Mouse (Mus musculus) hindbrain, postnatal 0 days (tissue): ENCODE measurements around the gene Pias4. TPM values are rescaled to one million over a fixed set of nuclear protein-coding genes. Genes with fewer than 3 reads are reported as not detected.

ENCODE experiments used
- ATAC-seq: fragments of 200-750 bp; cut with Nextera tagmentation; 2 replicates; pipeline ENCODE4 v1.8.0; 2017; ENCODE audit warnings: mild to moderate bottlenecking, moderate TSS enrichment, moderate library complexity
- DNase-seq: peaks from one replicate; pipeline ENCODE4 v3.0.0-alpha.2; 2015; ENCODE audit warnings: low spot score
- H3K27ac ChIP-seq: fragments of 300-500 bp; sonication (generic); 2 replicates; pipeline ENCODE4 v1.5.1; 2014; ENCODE audit warnings: mild to moderate bottlenecking
- H3K27me3 ChIP-seq: fragments of 300-500 bp; sonication (generic); 2 replicates; pipeline ENCODE4 v1.6.1; 2014; ENCODE audit warnings: low read length, mixed read lengths; ENCODE audit not compliant: insufficient read depth
- H3K36me3 ChIP-seq: fragments of 300-500 bp; sonication (generic); 2 replicates; pipeline ENCODE4 v1.6.1; 2014; ENCODE audit warnings: low read length, mixed read lengths; ENCODE audit not compliant: insufficient read depth
- H3K4me1 ChIP-seq: fragments of 300-500 bp; sonication (generic); 2 replicates; pipeline ENCODE4 v1.6.1; 2014; ENCODE audit warnings: antibody characterized with exemption, low read length, mixed read lengths; ENCODE audit not compliant: insufficient read depth
- H3K4me2 ChIP-seq: fragments of 300-500 bp; sonication (generic); 2 replicates; pipeline ENCODE4 v1.6.1; 2014; ENCODE audit warnings: low read depth, mild to moderate bottlenecking, low read length, moderate library complexity, mixed read lengths
- H3K4me3 ChIP-seq: fragments of 300-500 bp; sonication (generic); 2 replicates; pipeline ENCODE4 v1.5.1; 2014; ENCODE audit warnings: low read length
- H3K9ac ChIP-seq: fragments of 300-500 bp; sonication (generic); replicated peaks from 2 replicates; pipeline ENCODE4 v1.6.1; 2014; ENCODE audit warnings: mild to moderate bottlenecking, low read length, moderate library complexity, mixed read lengths
- H3K9me3 ChIP-seq: fragments of 300-500 bp; sonication (generic); 2 replicates; pipeline ENCODE4 v1.6.1; 2016; ENCODE audit warnings: low read length, mixed read lengths
- CTCF ChIP-seq: IDR thresholded peaks from 2 replicates; pipeline ENCODE4 v1.5.1; 2016; ENCODE audit warnings: antibody characterized with exemption, control low read depth, low read depth
- WGBS: fragments of 180-500 bp; shearing (Covaris S2); extraction: QIAGEN DNeasy Blood & Tissue Kit; methylation state at CpG from one replicate; pipeline ENCODE4 v1.1.7; 2014; 5-methylcytosine and 5-hydroxymethylcytosine counted together
- polyA plus RNA-seq: library from polyadenylated mRNA; unstranded; fragments of >200 nt; fragmentation: Nextera tagmentation; extraction: Ambion mirVana; gene quantifications from 2 replicates; pipeline ENCODE4 v1.2.1, GENCODE M21; 2015
- total RNA-seq: library from RNA; depleted of rRNA; stranded (reverse); fragments of >200 nt; gene quantifications from 2 replicates; pipeline ENCODE4 v1.2.3, GENCODE M21; 2014

Gene Pias4
- total and polyA plus RNA-seq, 2 experiments from 2014 or later: 32.0 to 33.9 TPM

DNA sequence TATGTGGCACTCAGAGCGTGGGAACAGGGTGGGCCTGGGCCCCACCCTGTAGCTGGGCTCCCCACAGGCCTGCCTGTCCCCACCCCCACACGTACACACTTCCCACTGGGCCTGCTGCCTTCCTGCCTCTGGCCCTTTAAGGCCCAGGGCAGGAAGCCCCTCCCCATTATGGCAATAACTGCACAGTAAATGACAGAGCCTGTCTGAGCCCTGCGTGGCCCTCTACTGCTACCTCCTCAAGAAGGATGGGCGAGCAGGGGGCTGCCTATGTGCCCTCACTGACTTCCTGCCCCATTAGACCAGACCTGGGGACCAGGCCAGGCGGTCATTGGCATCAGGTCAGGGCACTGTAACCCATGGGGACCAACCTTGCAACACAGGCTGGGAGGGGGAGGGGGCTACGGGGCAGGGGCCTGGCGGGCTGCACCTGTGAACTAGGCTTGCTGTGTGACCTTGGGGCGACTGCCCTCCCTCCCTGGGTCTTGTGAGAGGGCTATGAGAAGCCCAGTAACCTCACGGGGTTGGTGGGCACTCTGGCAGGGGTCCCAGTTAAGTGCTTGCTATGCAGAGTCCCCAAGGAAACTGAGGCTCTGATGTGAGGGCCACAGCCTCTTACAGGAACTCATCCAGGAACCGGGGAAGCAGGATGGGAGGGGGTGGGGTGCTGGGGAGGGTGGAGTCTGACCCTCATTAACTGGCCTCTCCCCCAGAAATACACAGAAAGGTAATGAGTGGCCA, 26.8 kb downstream of the Pias4 start:
- Histone ChIP-seq H3K4me1 (peaks cover 22% of the 10 kb centered on the region), H3K36me3 (peaks cover 19% of the 10 kb centered on the region), H3K4me3 (peak overlapping the region; percentile 11), H3K4me2 (peak overlapping the region; percentile 68), H3K9ac (peak overlapping the region; percentile 44; the same call in 1 of the 2 replicates), H3K9me3 (no peaks in the 10 kb centered on the region), H3K27ac (0 out of 2 replicates have a peak overlapping the region, but pooled peaks have one; percentile 1), H3K27me3 (no peaks in the 10 kb centered on the region)
- ATAC-seq: no peak
- TF ChIP-seq CTCF: no peak
- 50% methylated on average over 10 of the region's 10 CpGs for WGBS
- DNase-seq: no peak

DNA sequence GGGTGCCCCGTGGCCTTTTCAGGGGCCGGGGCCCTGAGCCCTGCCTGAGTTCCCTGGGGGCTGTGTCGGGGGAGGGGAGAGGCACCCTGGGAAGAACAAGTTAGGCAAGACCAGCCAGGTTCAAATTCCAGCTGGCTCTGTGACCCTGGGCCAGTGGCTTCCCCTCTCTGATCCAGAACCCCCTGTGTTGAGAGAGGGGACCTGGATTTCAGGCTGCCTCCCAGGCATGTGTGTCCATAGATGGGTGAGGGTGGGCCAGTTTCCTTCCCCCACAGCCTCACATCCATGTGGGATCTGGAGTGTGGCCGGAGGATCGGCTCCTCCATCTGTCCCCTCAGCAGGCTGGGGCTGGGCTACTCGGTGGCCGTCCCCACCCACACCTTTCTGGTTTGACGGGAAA, 27.7 kb downstream of the Pias4 start:
- 0 out of 2 replicates have a peak overlapping the region, but pooled peaks have one; percentile 2 for H3K4me3 ChIP-seq
- peaks cover 25% of the 10 kb centered on the region for H3K4me1 ChIP-seq
- peak overlapping the region; percentile 68 for H3K4me2 ChIP-seq
- peaks cover 13% of the 10 kb centered on the region for H3K36me3 ChIP-seq
- no peaks in the 10 kb centered on the region; the same call in 1 of the 2 replicates for H3K27me3 ChIP-seq
- ATAC-seq (no peak), DNase-seq (no peak)
- no peak for TF ChIP-seq CTCF
- no peaks in the 10 kb centered on the region for H3K9me3 ChIP-seq
- no peak overlapping the region for H3K27ac ChIP-seq
- WGBS: 30% methylated on average over 8 of the region's 8 CpGs
- H3K9ac ChIP-seq: 0 out of 2 replicates have a peak overlapping the region, but pooled peaks have one; percentile 96

DNA sequence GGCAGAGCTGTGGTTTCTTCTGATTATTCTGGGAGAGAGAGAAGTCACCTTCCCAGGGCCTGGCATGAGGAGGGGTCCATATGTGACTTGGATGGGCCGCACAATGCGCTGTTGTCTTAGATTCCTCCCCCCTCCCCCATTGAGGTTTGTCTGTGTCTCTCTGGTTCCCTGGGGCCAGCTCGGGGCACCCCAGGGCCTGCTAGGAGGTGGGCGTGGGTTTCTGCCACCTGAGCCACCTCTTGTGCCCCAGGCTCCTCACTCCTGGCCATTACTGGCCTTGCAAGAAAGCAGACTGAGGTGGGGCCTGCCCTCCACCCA, 28.2 kb downstream of the Pias4 start:
- 72% methylated on average over 4 of the region's 4 CpGs for WGBS
- peaks cover 25% of the 10 kb centered on the region for H3K4me1 ChIP-seq
- no peak for TF ChIP-seq CTCF
- H3K27ac ChIP-seq: no peak overlapping the region
- peaks cover under 1% of the 10 kb centered on the region for H3K27me3 ChIP-seq
- ATAC-seq (no peak), DNase-seq (no peak)
- H3K9ac ChIP-seq: peak overlapping the region; percentile 96; the same call in 1 of the 2 replicates
- H3K36me3 ChIP-seq: peaks cover 8% of the 10 kb centered on the region
- H3K9me3 ChIP-seq: no peaks in the 10 kb centered on the region
- H3K4me3 ChIP-seq: 0 out of 2 replicates have a peak overlapping the region, but pooled peaks have one; percentile 2
- H3K4me2 ChIP-seq: peak overlapping the region; percentile 68

- 58% methylated on average over 11 of the region's 11 CpGs for WGBS
- Histone ChIP-seq H3K27me3 (peaks cover 6% of the 10 kb centered on the region), H3K9me3 (no peaks in the 10 kb centered on the region), H3K4me3 (peak overlapping the region; percentile 94), H3K4me1 (peaks cover 25% of the 10 kb centered on the region), H3K9ac (peak overlapping the region; percentile 96), H3K4me2 (peak overlapping the region; percentile 68), H3K27ac (peak overlapping the region; percentile 77), H3K36me3 (peaks cover 3% of the 10 kb centered on the region; the same call in 1 of the 2 replicates)
- ATAC-seq: no peak
- TF ChIP-seq CTCF: no peak
- no peak for DNase-seq
Measured at GRCm38 (mm10) chr10:81138821-81139528, 28.7 kb downstream of the Pias4 start.

DNA sequence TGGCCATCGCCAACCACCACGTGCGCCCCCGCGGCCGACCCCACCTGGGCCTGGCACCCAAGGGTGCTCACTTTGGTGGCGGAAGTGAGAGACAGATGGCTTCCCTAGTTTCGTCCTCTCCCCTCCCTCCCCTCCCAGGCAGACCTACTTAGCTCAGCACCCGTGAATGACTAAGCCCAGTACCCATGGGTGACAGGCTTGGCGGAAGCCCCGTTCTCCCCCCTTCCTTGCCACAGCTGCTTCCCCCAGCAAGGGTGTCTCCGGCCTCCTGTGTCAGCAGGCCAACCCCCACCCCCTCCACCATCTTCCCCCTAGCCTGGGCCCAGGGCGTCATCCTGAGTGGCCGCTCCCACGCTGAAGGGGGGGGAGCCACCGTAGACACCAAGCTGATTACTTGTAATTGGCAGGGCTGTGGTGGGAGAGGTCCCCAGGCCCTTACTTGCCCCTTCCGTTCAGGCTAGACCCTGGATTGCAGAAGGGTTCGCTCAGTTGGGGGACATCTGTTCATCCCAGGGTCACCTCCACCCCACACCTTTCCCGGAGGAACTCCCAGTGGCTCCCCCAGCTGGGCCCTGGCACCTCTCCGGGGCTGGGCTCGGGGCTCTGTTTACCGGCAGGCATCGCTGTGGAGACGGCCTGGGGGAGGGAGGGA, 29.5 kb downstream of the Pias4 start:
- Histone ChIP-seq H3K9ac (peak overlapping the region; percentile 96), H3K9me3 (no peaks in the 10 kb centered on the region), H3K36me3 (no peaks in the 10 kb centered on the region), H3K27ac (peak overlapping the region; percentile 77), H3K4me1 (peaks cover 25% of the 10 kb centered on the region), H3K4me2 (peak overlapping the region; percentile 68), H3K27me3 (peaks cover 9% of the 10 kb centered on the region), H3K4me3 (peak overlapping the region; percentile 94)
- no peak for ATAC-seq
- TF ChIP-seq CTCF: no peak
- DNase-seq: peak; percentile 41
- under 1% methylated on average over 22 of the region's 24 CpGs for WGBS

DNA sequence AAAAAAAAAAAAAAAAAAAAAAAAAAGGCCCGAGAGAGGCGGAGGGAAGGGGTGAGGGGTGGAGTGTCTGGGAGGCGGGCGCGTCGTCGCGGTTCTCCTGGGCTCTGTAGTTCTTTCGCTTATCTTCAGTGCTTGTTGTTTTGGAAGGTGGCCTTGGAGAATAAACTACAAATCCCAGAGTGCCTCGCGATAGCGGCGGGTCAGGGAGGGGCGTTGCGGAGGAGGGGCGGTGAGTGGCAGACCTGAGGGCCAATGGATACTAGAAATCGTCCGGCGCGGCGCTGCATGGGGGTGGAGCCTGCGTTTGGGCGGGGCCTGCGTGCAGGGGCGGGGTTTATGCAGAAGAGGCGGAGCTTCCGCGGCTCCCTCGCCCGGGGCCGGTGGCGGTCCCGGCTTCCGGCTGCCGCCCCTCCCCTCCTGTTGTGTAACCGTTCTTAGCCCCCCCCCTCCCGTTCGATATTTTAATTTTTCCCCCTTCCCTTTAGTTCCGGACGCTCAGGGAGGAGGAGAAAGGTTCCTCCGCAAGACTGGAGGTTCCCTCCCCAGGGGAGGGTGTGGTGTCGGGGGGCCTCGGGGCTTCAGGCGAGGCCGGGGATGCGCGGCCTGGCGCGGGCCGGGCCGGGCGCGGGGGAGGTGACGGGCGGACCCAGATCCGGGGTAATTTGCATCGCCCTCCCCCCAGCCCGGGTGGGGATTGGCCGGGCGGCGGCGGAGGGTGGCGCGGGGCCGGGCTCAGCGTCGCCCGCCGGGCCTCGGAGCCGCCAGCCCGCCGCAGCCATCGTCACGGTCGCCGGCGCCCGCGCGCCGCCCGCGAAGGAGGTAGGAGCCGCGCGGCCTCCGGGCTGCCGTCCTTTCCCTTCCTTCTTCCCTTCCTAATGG, 30.2 kb downstream of the Pias4 start:
- Histone ChIP-seq H3K4me1 (peaks cover 25% of the 10 kb centered on the region), H3K36me3 (no peaks in the 10 kb centered on the region)

More for the DNA sequence above, 30.2 kb downstream of the Pias4 start:
- DNase-seq: peak; percentile 98
- Histone ChIP-seq H3K9ac (peak overlapping the region; percentile 96), H3K27ac (peak overlapping the region; percentile 77), H3K27me3 (peaks cover 9% of the 10 kb centered on the region), H3K4me3 (peak overlapping the region; percentile 94), H3K9me3 (no peaks in the 10 kb centered on the region), H3K4me2 (peak overlapping the region; percentile 99)
- 1% methylated on average over 57 of the region's 89 CpGs for WGBS
- no peak for TF ChIP-seq CTCF
- peak; percentile 95 for ATAC-seq
